Mouse (Mus musculus) bone marrow, adult 2 months (tissue): ENCODE results near the gene Gm27021. TPM values are rescaled to one million over a fixed set of nuclear protein-coding genes. Genes with fewer than 3 reads are reported as not detected.

Experiments
- H3K27ac ChIP-seq: fragments of 200-500 bp; 2 replicates; pipeline ENCODE4 v1.5.1; 2012; ENCODE audit warnings: low read depth, mild to moderate bottlenecking, control low read depth, inconsistent platforms, low read length; ENCODE audit not compliant: control insufficient read depth, poor library complexity, insufficient read depth
- H3K4me1 ChIP-seq: fragments of 200-500 bp; 2 replicates; pipeline ENCODE4 v1.6.1; 2011; ENCODE audit warnings: low read length; ENCODE audit not compliant: control insufficient read depth, insufficient read depth
- H3K4me3 ChIP-seq: fragments of 200-500 bp; replicated peaks from 2 replicates; pipeline ENCODE3; 2011; ENCODE audit warnings: mild to moderate bottlenecking, low read depth, low read length, control low read depth; ENCODE audit not compliant: control insufficient read depth
- CTCF ChIP-seq: fragments of 200-500 bp; IDR thresholded peaks from 2 replicates; pipeline ENCODE4 v1.5.1; 2011; ENCODE audit warnings: low read length, control low read depth; ENCODE audit not compliant: control insufficient read depth, insufficient read depth
- POLR2A ChIP-seq: fragments of 200-500 bp; IDR thresholded peaks from 2 replicates; pipeline ENCODE4 v1.6.1; 2011; ENCODE audit warnings: low read depth, mild to moderate bottlenecking, control low read depth, low read length, borderline replicate concordance; ENCODE audit not compliant: control insufficient read depth
- WGBS: fragments of 180-500 bp; shearing (Covaris S2); methylation state at CpG from one replicate; pipeline ENCODE4 v1.1.7; 2018; 5-methylcytosine and 5-hydroxymethylcytosine counted together
- polyA plus RNA-seq: library from polyadenylated mRNA; stranded (reverse); fragments of >200 nt; gene quantifications from 2 replicates; pipeline ENCODE4 v1.2.4, GENCODE M21; 2011; ENCODE audit warnings: low replicate concordance; ENCODE audit not compliant: missing spikeins, insufficient read depth, insufficient read length

The Gm27021 gene
- polyA plus RNA-seq, 1 experiment = not detected

DNA sequence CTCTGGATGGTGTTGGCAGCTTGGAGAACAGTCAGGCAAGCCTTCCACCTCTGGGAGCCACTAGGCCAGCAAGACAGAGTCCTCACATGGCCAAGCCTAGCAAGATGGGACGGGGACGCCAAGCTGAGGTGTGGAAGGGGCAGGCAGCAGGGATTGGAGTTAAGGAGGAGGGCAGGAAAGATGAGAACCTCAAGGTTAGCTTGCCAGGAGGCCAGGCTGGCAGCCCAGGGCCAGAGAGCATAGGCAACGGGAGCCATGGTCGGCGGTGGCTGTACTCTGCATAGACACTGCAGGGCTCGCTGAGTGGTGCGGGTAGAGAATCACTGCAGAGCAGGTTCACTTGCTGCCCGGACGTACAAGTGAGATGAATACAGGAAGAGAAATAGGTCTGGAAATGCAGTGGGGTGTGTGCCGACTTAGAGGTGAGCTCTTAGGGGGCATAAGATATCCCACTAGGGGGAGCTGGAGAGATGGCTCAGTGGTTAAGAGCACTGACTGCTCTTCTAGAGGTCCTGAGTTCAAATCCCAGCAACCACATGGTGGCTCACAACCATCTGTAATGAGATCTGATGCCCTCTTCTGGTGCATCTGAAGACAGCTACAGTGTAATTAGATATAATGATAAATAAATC is 25.7 kb downstream of the Gm27021 start:
- WGBS = 81% methylated on average over 10 of the region's 10 CpGs
- TF ChIP-seq POLR2A = no peak
- TF ChIP-seq CTCF = no peak
- H3K4me1 ChIP-seq = no peaks in the 10 kb centered on the region
- H3K4me3 ChIP-seq = no peak overlapping the region
- no peak overlapping the region for H3K27ac ChIP-seq

DNA sequence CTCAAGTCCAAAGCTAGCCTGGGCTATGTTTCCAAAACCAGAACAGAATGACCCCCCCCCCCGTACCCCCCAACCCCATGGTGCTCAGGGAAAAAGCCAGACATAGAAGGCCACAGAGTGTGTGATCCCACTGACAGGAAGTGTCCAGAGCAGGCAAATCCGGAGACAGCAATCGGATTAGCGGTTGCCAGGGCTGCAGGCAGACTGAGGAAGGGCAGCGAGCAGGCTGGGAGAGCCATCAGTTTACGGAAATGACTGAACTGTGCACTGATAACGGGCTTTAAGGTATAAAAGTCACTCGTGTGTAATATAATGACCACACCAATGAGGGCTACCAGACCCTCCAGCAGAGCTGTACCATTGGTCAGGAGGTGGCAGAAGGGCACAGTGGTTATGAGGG is 26.6 kb downstream of the Gm27021 start:
- no peaks in the 10 kb centered on the region for H3K4me1 ChIP-seq
- no peak for TF ChIP-seq POLR2A
- no peak for TF ChIP-seq CTCF
- no peak overlapping the region for H3K27ac ChIP-seq
- WGBS = 60% methylated on average over 8 of the region's 8 CpGs
- H3K4me3 ChIP-seq = no peak overlapping the region

GRCm38 (mm10) chr8:120634329-120634839 is 33.5 kb downstream of the Gm27021 start:
- no peak overlapping the region for H3K4me3 ChIP-seq
- H3K27ac ChIP-seq = no peak overlapping the region
- no peak for TF ChIP-seq POLR2A
- TF ChIP-seq CTCF = no peak
- H3K4me1 ChIP-seq = no peaks in the 10 kb centered on the region
- WGBS = under 1% methylated on average over 41 of the region's 42 CpGs

DNA sequence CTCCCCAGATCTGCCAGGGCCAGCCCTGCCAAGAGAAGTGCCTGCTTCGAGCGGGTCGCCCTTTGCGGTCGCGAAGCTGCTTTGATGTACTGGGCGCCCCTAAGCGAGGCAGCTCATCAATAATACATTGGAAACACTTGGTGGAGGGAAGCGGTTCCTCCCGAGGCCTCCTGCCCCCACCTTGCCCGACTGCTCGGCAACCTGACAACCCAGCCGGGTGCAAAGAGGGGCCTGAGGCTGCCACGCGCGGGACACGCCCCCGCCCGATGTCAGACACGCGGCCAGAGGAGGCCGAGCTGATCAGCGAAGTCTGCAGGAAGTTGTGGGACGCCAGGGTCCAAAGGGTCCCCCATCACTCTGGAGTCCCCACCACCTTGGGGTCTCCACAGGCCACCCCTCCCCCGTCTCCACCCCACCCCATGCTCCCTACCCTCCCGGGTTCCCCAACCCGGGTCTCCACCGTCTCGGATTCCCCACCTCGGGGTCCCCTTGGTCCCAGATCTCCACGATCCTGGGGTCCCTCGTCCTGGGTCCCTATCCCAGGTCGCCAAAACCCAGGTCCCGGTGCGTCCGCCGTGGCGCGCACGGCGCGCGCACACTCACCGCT is 34.1 kb downstream of the Gm27021 start:
- Histone ChIP-seq H3K27ac (no peak overlapping the region; the same call in 1 of the 2 replicates), H3K4me1 (no peaks in the 10 kb centered on the region), H3K4me3 (no peak overlapping the region)
- no peak for TF ChIP-seq POLR2A
- WGBS = 3% methylated on average over 44 of the region's 44 CpGs

GRCm38 (mm10) chr8:120632969-120633664 is 34.8 kb downstream of the Gm27021 start:
- TF ChIP-seq CTCF (no peak), POLR2A (no peak)
- Histone ChIP-seq H3K4me3 (no peak overlapping the region), H3K27ac (no peak overlapping the region), H3K4me1 (no peaks in the 10 kb centered on the region)
- 60% methylated on average over 17 of the region's 17 CpGs for WGBS

- no peak overlapping the region for H3K27ac ChIP-seq
- 84% methylated on average over 21 of the region's 21 CpGs for WGBS
- H3K4me3 ChIP-seq = no peak overlapping the region
- no peak for TF ChIP-seq CTCF
- TF ChIP-seq POLR2A = no peak
- H3K4me1 ChIP-seq = no peaks in the 10 kb centered on the region
Observed at GRCm38 (mm10) chr8:120631441-120632375, 36.2 kb downstream of the Gm27021 start.

- 75% methylated on average over 6 of the region's 6 CpGs for WGBS
- Histone ChIP-seq H3K4me1 (no peaks in the 10 kb centered on the region), H3K4me3 (no peak overlapping the region), H3K27ac (no peak overlapping the region)
- TF ChIP-seq POLR2A = no peak
- no peak for TF ChIP-seq CTCF
Observed at GRCm38 (mm10) chr8:120630848-120631247, 37.0 kb downstream of the Gm27021 start.

- TF ChIP-seq POLR2A = no peak
- H3K4me3 ChIP-seq = no peak overlapping the region
- WGBS = 71% methylated on average over 5 of the region's 5 CpGs
- H3K4me1 ChIP-seq = peaks cover 1% of the 10 kb centered on the region; the same call in 1 of the 2 replicates
- H3K27ac ChIP-seq = no peak overlapping the region
Observed at GRCm38 (mm10) chr8:120630031-120630430, 37.8 kb downstream of the Gm27021 start.
